Mouse (Mus musculus): Measurements from ENCODE around the gene Crtac1. TPM values are rescaled to one million over a fixed set of nuclear protein-coding genes. Genes with fewer than 3 reads are reported as not detected.

The Crtac1 gene
- not detected in 2 replicates for total RNA-seq (2012; rRNA removed)
- total RNA-seq (2014; rRNA removed): not detected in 2 replicates
- not detected in 2 replicates for polyA plus RNA-seq (2012; ENCODE audit: insufficient read length, low read depth)

DNA sequence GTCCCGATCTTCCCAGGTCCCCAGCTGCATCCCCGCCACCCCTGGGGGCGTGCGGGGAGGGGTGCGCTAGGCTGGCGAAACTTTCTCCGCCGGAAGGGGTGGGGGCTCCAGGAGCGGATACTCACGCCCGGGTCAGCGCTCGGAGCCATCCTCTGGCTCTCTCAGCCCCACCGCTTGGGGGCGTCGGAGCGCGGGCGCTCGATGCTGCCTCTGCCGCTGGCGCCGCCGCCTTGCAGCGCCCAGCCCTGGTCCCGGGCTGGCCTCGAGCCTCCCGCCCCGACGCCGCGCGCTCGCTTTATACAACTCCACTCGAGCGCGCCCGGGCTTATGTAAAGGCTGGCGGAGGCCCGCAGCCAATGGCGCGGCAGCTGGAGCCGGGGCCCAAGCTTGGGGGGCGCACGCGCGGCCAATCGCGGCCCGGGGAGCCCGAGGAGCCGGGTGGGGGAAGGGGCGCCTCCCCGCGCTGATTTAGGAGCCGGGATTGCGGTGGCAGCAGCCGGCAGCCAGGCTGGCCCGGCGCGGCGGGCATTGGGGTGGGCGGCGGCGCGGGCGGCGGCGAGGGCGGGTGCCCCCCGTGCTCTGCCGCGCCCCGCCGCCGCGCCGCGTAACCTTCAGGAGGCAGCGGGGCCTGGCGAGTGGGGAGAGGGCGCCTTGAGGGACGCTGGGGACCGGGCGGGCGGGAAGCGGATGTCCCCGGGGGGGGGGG is at the start of gene Crtac1:
Gene Crtac1 (minus strand): TSS at position 299 of the 706 bp plus-strand sequence.
- DNase-seq (ENCODE audit: extremely low read depth): no peak
- H3K4me1 ChIP-seq (ENCODE audit: control insufficient read depth in 1 of 2, insufficient read depth in 2 of 2): no peaks in the 10 kb centered on the region
- H3K79me2 ChIP-seq (replicated peaks; ENCODE audit: control insufficient read depth, extremely low read depth, insufficient read depth, poor library complexity, severe bottlenecking): no peaks in the 10 kb centered on the region
- peaks cover 59% of the 10 kb centered on the region for H3K27me3 ChIP-seq (replicated peaks)
- TF ChIP-seq IRF4 (IDR thresholded peaks at IDR 0.05; ENCODE audit: low read depth, low read length) (no peak), KAT2A (IDR thresholded peaks at IDR 0.05; ENCODE audit: insufficient replicate concordance, low read length) (no peak), UBTF (IDR thresholded peaks at IDR 0.05; ENCODE audit: low read depth, low read length) (no peak), RAD21 (IDR thresholded peaks at IDR 0.05; ENCODE audit: low read depth, low read length) (no peak), BHLHE40 (IDR thresholded peaks at IDR 0.05; ENCODE audit: low read depth, low read length) (no peak), HCFC1 (IDR thresholded peaks at IDR 0.05; ENCODE audit: low read depth, low read length) (no peak), MXI1 (IDR thresholded peaks at IDR 0.05; ENCODE audit: low read depth, low read length) (no peak), POLR2AphosphoS2 (IDR thresholded peaks at IDR 0.05; ENCODE audit: low read depth, low read length) (no peak), ZKSCAN1 (IDR thresholded peaks at IDR 0.05; ENCODE audit: borderline replicate concordance, low read depth, low read length) (no peak), CHD2 (IDR thresholded peaks at IDR 0.05; ENCODE audit: low read length) (no peak), USF1 (IDR thresholded peaks at IDR 0.05; ENCODE audit: low read depth, low read length) (no peak), ZC3H11A (IDR thresholded peaks at IDR 0.05; ENCODE audit: low read depth, low read length) (no peak), POLR2A (IDR thresholded peaks at IDR 0.05; ENCODE audit: low read depth, low read length) (no peak), MAX (IDR thresholded peaks at IDR 0.05; ENCODE audit: low read length) (no peak), ZMIZ1 (IDR thresholded peaks at IDR 0.05; ENCODE audit: low read depth, low read length) (no peak), ZNF384 (IDR thresholded peaks at IDR 0.05; ENCODE audit: low read depth, low read length) (no peak)
- dilution Hi-C loops (cut with MboI; ENCODE audit: extremely low pct_ligation_motif_present, extremely low pct_unique_long_range_greater_than_20kb, low sequenced_read_pairs): no loop called here
- H3K9me3 ChIP-seq (replicated peaks; ENCODE audit: low read length): peaks cover 7% of the 10 kb centered on the region
- H3K4me2 ChIP-seq (ENCODE audit: insufficient read depth, low read depth, poor library complexity, severe bottlenecking): no peak within 1 kb of the TSS
- H3K27ac ChIP-seq (ENCODE audit: insufficient read depth, low read depth): no peak within 1 kb of the TSS
- H3K36me3 ChIP-seq (replicated peaks in 1 of 2; ENCODE audit: control insufficient read depth in 1 of 2, insufficient read depth in 1 of 2, low read length in 1 of 2): no peaks in the 10 kb centered on the region
- H3K4me3 ChIP-seq (replicated peaks in 1 of 3; ENCODE audit: low read depth in 2 of 3, low read length in 2 of 3, poor library complexity in 1 of 3): no peak within 1 kb of the TSS
- in situ Hi-C loops (cut with MboI; ENCODE audit: low pct_ligation_motif_present, low pct_unique_long_range_greater_than_20kb, low sequenced_read_pairs): no loop called here
- no peak within 1 kb of the TSS for H3K9ac ChIP-seq (ENCODE audit: insufficient read depth, low read depth)

DNA sequence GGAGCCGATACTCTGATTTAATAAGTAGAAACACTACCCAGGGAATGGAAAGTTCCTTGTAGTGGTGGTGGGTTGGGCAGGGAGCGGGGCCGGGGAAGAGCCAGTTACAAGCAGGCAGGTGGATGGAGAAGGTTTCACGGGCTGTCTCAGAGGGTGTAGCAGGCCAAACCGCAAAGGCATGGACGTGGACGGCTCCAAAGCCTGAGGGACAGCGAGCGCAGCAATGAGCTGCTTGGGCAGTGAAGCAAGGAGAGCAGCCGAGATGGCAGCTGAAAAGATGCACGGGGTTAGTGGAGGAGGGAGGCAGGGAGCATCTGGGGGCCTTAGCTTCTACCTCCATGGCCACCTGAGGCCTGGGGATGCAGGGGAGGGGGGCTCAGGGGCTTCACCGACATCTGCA is 46.7 kb upstream of the Crtac1 start:
- H3K79me2 ChIP-seq (replicated peaks; ENCODE audit: control insufficient read depth, extremely low read depth, insufficient read depth, poor library complexity, severe bottlenecking): no peaks in the 10 kb centered on the region
- no peak overlapping the region for H3K4me2 ChIP-seq (ENCODE audit: insufficient read depth, low read depth, poor library complexity, severe bottlenecking)
- no peak overlapping the region for H3K27ac ChIP-seq (ENCODE audit: insufficient read depth, low read depth)
- peaks cover 95% of the 10 kb centered on the region for H3K27me3 ChIP-seq (replicated peaks)
- in situ Hi-C loops (cut with MboI; ENCODE audit: low pct_ligation_motif_present, low pct_unique_long_range_greater_than_20kb, low sequenced_read_pairs) (no loop called here), dilution Hi-C loops (cut with MboI; ENCODE audit: extremely low pct_ligation_motif_present, extremely low pct_unique_long_range_greater_than_20kb, low sequenced_read_pairs) (no loop called here)
- DNase-seq (ENCODE audit: extremely low read depth): no peak
- H3K4me3 ChIP-seq (replicated peaks in 1 of 3; ENCODE audit: low read depth in 2 of 3, low read length in 2 of 3, poor library complexity in 1 of 3): no peak overlapping the region
- no peaks in the 10 kb centered on the region for H3K9me3 ChIP-seq (replicated peaks; ENCODE audit: low read length)
- no peaks in the 10 kb centered on the region for H3K4me1 ChIP-seq (ENCODE audit: control insufficient read depth in 1 of 2, insufficient read depth in 2 of 2)
- no peak overlapping the region for H3K9ac ChIP-seq (ENCODE audit: insufficient read depth, low read depth)
- H3K36me3 ChIP-seq (replicated peaks in 1 of 2; ENCODE audit: control insufficient read depth in 1 of 2, insufficient read depth in 1 of 2, low read length in 1 of 2): no peaks in the 10 kb centered on the region
- TF ChIP-seq SIN3A (IDR thresholded peaks at IDR 0.05; ENCODE audit: low read length) (no peak), USF1 (IDR thresholded peaks at IDR 0.05; ENCODE audit: low read depth, low read length) (no peak), KAT2A (IDR thresholded peaks at IDR 0.05; ENCODE audit: insufficient replicate concordance, low read length) (no peak), POLR2A (IDR thresholded peaks at IDR 0.05; ENCODE audit: low read depth, low read length) (no peak), MEF2A (IDR thresholded peaks at IDR 0.05; ENCODE audit: borderline replicate concordance, low read depth, low read length) (no peak), JUN (IDR thresholded peaks at IDR 0.05; ENCODE audit: insufficient read depth, low read depth, low read length) (no peak), TCF12 (IDR thresholded peaks at IDR 0.05; ENCODE audit: low read depth, low read length) (no peak), NRF1 (IDR thresholded peaks at IDR 0.05; ENCODE audit: low read depth, low read length) (no peak), ZKSCAN1 (IDR thresholded peaks at IDR 0.05; ENCODE audit: borderline replicate concordance, low read depth, low read length) (no peak), EP300 (IDR thresholded peaks at IDR 0.05; ENCODE audit: low read length) (no peak), E2F4 (IDR thresholded peaks at IDR 0.05; ENCODE audit: insufficient replicate concordance, low read depth, low read length) (no peak), TBP (conservative IDR thresholded peaks at IDR 0.05; ENCODE audit: low read depth, low read length) (no peak), BHLHE40 (IDR thresholded peaks at IDR 0.05; ENCODE audit: low read depth, low read length) (no peak), MAZ (IDR thresholded peaks at IDR 0.05; ENCODE audit: low read depth, low read length) (no peak)

Measured in CH12.LX (cell line).